Mouse (Mus musculus): ENCODE data around the gene Etv5.
"Not testable (repeated sequence)": the region's sequence is repeated elsewhere in the genome, so short reads cannot be mapped to it uniquely, and the experiment has no call there.

The Etv5 gene

GRCm38 (mm10) chr16:22395093-22395844, 44.2 kb downstream of the Etv5 start:
- peak; percentile 89 for DNase-seq (ENCODE audit: low read depth, low spot score)

GRCm38 (mm10) chr16:22390348-22390897, 49.1 kb downstream of the Etv5 start:
- DNase-seq (ENCODE audit: low read depth, low spot score), result no peak

GRCm38 (mm10) chr16:22389146-22389911, 50.2 kb downstream of the Etv5 start:
- DNase-seq (ENCODE audit: low read depth, low spot score), result no peak

- no peak for DNase-seq (ENCODE audit: low read depth, low spot score)
Observed at GRCm38 (mm10) chr16:22387731-22388130, 51.8 kb downstream of the Etv5 start.

- not testable (repeated sequence) for DNase-seq (ENCODE audit: low read depth, low spot score)
Observed at GRCm38 (mm10) chr16:22382018-22382417, 57.5 kb downstream of the Etv5 start.

- DNase-seq (ENCODE audit: low read depth, low spot score), result no peak
Observed at GRCm38 (mm10) chr16:22380981-22381380, 58.5 kb downstream of the Etv5 start.

- no peak for DNase-seq (ENCODE audit: low read depth, low spot score)
Observed at GRCm38 (mm10) chr16:22379986-22380385, 59.5 kb downstream of the Etv5 start.

- no peak for DNase-seq (ENCODE audit: low read depth, low spot score)
Observed at GRCm38 (mm10) chr16:22379342-22379741, 60.2 kb downstream of the Etv5 start.

GRCm38 (mm10) chr16:22377714-22378113, 61.8 kb downstream of the Etv5 start:
- DNase-seq (ENCODE audit: low read depth, low spot score), result no peak

- DNase-seq (ENCODE audit: low read depth, low spot score), result no peak
Observed at GRCm38 (mm10) chr16:22374898-22375297, 64.6 kb downstream of the Etv5 start.

- no peak for DNase-seq (ENCODE audit: low read depth, low spot score)
Observed at GRCm38 (mm10) chr16:22372701-22373124, 66.8 kb downstream of the Etv5 start.

GRCm38 (mm10) chr16:22372225-22372624, 67.3 kb downstream of the Etv5 start:
- no peak for DNase-seq (ENCODE audit: low read depth, low spot score)

- DNase-seq (ENCODE audit: low read depth, low spot score), result no peak
Observed at GRCm38 (mm10) chr16:22367099-22367498, 72.4 kb downstream of the Etv5 start.

GRCm38 (mm10) chr16:22366040-22366439, 73.5 kb downstream of the Etv5 start:
- no peak for DNase-seq (ENCODE audit: low read depth, low spot score)

- DNase-seq (ENCODE audit: low read depth, low spot score), result no peak
Observed at GRCm38 (mm10) chr16:22365596-22365995, 73.9 kb downstream of the Etv5 start.

GRCm38 (mm10) chr16:22358701-22359354, 80.7 kb downstream of the Etv5 start:
- no peak for DNase-seq (ENCODE audit: low read depth, low spot score)

- DNase-seq (ENCODE audit: low read depth, low spot score), result peak; percentile 70
Observed at GRCm38 (mm10) chr16:22354177-22354576, 85.3 kb downstream of the Etv5 start.

- DNase-seq (ENCODE audit: low read depth, low spot score), result no peak
Observed at GRCm38 (mm10) chr16:22353639-22354038, 85.9 kb downstream of the Etv5 start.

GRCm38 (mm10) chr16:22351194-22351593, 88.3 kb downstream of the Etv5 start:
- DNase-seq (ENCODE audit: low read depth, low spot score), result no peak

- DNase-seq (ENCODE audit: low read depth, low spot score), result no peak
Observed at GRCm38 (mm10) chr16:22349798-22350197, 89.7 kb downstream of the Etv5 start.

GRCm38 (mm10) chr16:22348478-22349270, 90.8 kb downstream of the Etv5 start:
- no peak for DNase-seq (ENCODE audit: low read depth, low spot score)

Measured in ES-CJ7 (cell line).